Mouse (Mus musculus): ENCODE results near the gene Tom1l2. TPM values are rescaled to one million over a fixed set of nuclear protein-coding genes. Genes with fewer than 3 reads are reported as not detected.

The Tom1l2 gene
- polyA plus RNA-seq, 1 experiment from 2014 or later, result 21.2 TPM

DNA sequence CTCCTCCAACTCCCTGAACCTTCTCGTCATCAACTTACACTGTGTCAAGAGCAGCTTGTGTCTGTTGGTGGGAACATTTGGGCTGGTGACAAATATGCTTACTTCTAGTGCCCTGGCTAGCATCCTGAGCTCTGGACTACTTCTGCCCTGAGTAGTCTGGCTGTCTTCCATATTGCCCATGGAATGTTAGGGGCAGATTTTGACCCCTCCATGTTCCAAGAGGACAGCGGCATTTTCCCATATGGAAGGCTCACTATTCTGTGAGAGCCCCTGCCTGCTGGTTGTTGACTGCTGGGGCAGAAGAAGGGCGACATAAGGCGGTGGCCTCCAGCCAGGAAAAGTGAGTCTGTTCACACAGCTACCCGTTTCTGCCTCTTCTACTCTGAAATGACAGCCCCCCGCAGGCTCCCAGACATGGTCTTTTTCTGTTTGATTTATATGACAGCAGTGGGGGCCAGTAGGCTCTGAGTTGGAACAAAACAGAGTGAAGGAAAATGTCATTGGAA, 96.5 kb downstream of the Tom1l2 start:
- no peak for ATAC-seq (ENCODE audit: insufficient read depth, low FRiP score, low TSS enrichment)
- Histone ChIP-seq H3K27ac (ENCODE audit: low read depth, low read length) (no peak overlapping the region), H3K27me3 (ENCODE audit: control insufficient read depth, insufficient read depth, low read length) (no peaks in the 10 kb centered on the region), H3K36me3 (ENCODE audit: control insufficient read depth, insufficient read depth, low read length) (no peaks in the 10 kb centered on the region), H3K9me3 (ENCODE audit: control insufficient read depth, low read length) (no peaks in the 10 kb centered on the region), H3K4me1 (ENCODE audit: control insufficient read depth, insufficient read depth, low read length) (no peaks in the 10 kb centered on the region), H3K4me2 (ENCODE audit: low read depth) (no peak overlapping the region), H3K9ac (ENCODE audit: low read length) (no peak overlapping the region), H3K4me3 (ENCODE audit: low read depth, low read length) (no peak overlapping the region)
- WGBS, result 54% methylated on average over 6 of the region's 6 CpGs
- DNase-seq (ENCODE audit: low spot score), result no peak

DNA sequence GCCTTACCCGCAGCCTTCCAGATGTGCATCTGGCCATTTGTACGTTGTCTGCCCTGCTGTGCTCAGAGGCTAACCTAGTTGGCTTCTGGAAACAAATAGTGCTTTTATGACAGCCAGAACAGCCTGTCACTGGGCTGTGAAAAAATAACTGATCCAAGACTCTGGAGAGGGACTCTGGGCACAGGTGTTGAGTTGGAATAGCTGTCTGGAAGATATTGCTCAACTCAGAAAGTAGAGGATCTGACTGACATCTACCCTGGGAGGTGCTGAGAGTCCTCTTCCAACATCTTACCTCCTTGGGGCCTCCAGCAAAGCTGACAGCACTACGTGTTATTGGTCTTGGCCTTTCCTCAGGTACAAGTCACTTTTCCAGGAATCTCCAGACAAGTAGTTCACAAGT, 97.1 kb downstream of the Tom1l2 start:
- ATAC-seq (ENCODE audit: insufficient read depth, low FRiP score, low TSS enrichment) (no peak), DNase-seq (ENCODE audit: low spot score) (no peak)
- no peak overlapping the region for H3K4me3 ChIP-seq (ENCODE audit: low read depth, low read length)
- no peak overlapping the region for H3K27ac ChIP-seq (ENCODE audit: low read depth, low read length)
- no peak overlapping the region for H3K9ac ChIP-seq (ENCODE audit: low read length)
- H3K4me1 ChIP-seq (ENCODE audit: control insufficient read depth, insufficient read depth, low read length), result no peaks in the 10 kb centered on the region
- H3K4me2 ChIP-seq (ENCODE audit: low read depth), result no peak overlapping the region
- no peaks in the 10 kb centered on the region for H3K36me3 ChIP-seq (ENCODE audit: control insufficient read depth, insufficient read depth, low read length)
- no peaks in the 10 kb centered on the region for H3K27me3 ChIP-seq (ENCODE audit: control insufficient read depth, insufficient read depth, low read length)
- H3K9me3 ChIP-seq (ENCODE audit: control insufficient read depth, low read length), result no peaks in the 10 kb centered on the region
- WGBS, result 66% methylated on average over 3 of the region's 3 CpGs

GRCm38 (mm10) chr11:60255181-60255580, 97.5 kb downstream of the Tom1l2 start:
- Histone ChIP-seq H3K4me1 (ENCODE audit: control insufficient read depth, insufficient read depth, low read length) (no peaks in the 10 kb centered on the region), H3K27me3 (ENCODE audit: control insufficient read depth, insufficient read depth, low read length) (no peaks in the 10 kb centered on the region), H3K4me3 (ENCODE audit: low read depth, low read length) (no peak overlapping the region), H3K36me3 (ENCODE audit: control insufficient read depth, insufficient read depth, low read length) (no peaks in the 10 kb centered on the region), H3K27ac (ENCODE audit: low read depth, low read length) (no peak overlapping the region), H3K4me2 (ENCODE audit: low read depth) (no peak overlapping the region), H3K9ac (ENCODE audit: low read length) (no peak overlapping the region), H3K9me3 (ENCODE audit: control insufficient read depth, low read length) (no peaks in the 10 kb centered on the region)
- ATAC-seq (ENCODE audit: insufficient read depth, low FRiP score, low TSS enrichment), result no peak
- no peak for DNase-seq (ENCODE audit: low spot score)
- 71% methylated on average over 3 of the region's 3 CpGs for WGBS

DNA sequence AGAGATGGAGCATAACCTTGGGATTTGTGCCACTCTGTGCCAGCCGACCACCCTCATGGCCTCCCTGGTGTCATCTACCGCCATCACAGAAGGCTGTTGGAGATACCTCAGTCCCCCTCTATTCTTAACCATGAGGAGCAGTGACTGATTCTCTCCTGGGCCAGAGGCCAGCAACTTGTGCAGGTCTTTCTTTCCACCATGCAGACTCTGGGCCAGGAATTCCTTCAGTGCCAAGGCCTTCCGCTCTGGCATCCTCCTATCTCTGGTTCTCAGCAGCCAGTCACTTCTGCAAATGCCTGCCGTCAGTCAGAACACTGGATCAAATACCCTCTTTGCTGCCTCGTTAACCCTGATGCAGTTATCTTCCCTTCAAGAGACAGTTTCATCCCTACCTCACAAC, 98.4 kb downstream of the Tom1l2 start:
- no peaks in the 10 kb centered on the region for H3K27me3 ChIP-seq (ENCODE audit: control insufficient read depth, insufficient read depth, low read length)
- H3K9me3 ChIP-seq (ENCODE audit: control insufficient read depth, low read length), result no peaks in the 10 kb centered on the region
- H3K36me3 ChIP-seq (ENCODE audit: control insufficient read depth, insufficient read depth, low read length), result no peaks in the 10 kb centered on the region
- no peak for DNase-seq (ENCODE audit: low spot score)
- no peak overlapping the region for H3K9ac ChIP-seq (ENCODE audit: low read length)
- H3K4me2 ChIP-seq (ENCODE audit: low read depth), result no peak overlapping the region
- H3K4me1 ChIP-seq (ENCODE audit: control insufficient read depth, insufficient read depth, low read length), result no peaks in the 10 kb centered on the region
- no peak for ATAC-seq (ENCODE audit: insufficient read depth, low FRiP score, low TSS enrichment)
- no peak overlapping the region for H3K27ac ChIP-seq (ENCODE audit: low read depth, low read length)
- no peak overlapping the region for H3K4me3 ChIP-seq (ENCODE audit: low read depth, low read length)
- WGBS, result 91% methylated on average over 5 of the region's 5 CpGs

DNA sequence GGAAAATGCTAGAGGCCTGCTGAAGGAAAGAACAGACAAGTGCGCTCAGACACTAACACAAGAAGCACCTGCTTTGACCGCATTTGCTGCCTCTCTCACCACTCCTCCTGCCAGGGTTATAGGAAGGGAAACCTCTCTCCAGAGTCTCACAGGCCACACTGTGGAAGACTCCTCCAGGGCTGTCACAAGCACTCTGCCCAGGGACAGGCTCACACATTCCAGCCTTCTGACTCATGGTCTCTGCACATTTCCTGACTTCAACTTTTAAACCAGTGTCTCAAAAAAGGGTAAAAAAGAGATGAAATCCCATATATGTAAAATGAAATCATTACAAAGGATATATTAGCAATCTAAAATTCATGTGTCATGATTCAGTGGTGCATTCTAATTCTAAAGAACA, 99.2 kb downstream of the Tom1l2 start:
- H3K9me3 ChIP-seq (ENCODE audit: control insufficient read depth, low read length), result no peaks in the 10 kb centered on the region
- no peak overlapping the region for H3K4me3 ChIP-seq (ENCODE audit: low read depth, low read length)
- DNase-seq (ENCODE audit: low spot score) (no peak), ATAC-seq (ENCODE audit: insufficient read depth, low FRiP score, low TSS enrichment) (no peak)
- H3K27me3 ChIP-seq (ENCODE audit: control insufficient read depth, insufficient read depth, low read length), result no peaks in the 10 kb centered on the region
- H3K36me3 ChIP-seq (ENCODE audit: control insufficient read depth, insufficient read depth, low read length), result no peaks in the 10 kb centered on the region
- peaks cover 2% of the 10 kb centered on the region; the same call in 1 of the 2 replicates for H3K4me1 ChIP-seq (ENCODE audit: control insufficient read depth, insufficient read depth, low read length)
- no peak overlapping the region for H3K4me2 ChIP-seq (ENCODE audit: low read depth)
- no peak overlapping the region for H3K9ac ChIP-seq (ENCODE audit: low read length)
- H3K27ac ChIP-seq (ENCODE audit: low read depth, low read length), result no peak overlapping the region
- 92% methylated on average over 2 of the region's 2 CpGs for WGBS

- Histone ChIP-seq H3K36me3 (ENCODE audit: control insufficient read depth, insufficient read depth, low read length) (no peaks in the 10 kb centered on the region), H3K27me3 (ENCODE audit: control insufficient read depth, insufficient read depth, low read length) (no peaks in the 10 kb centered on the region), H3K4me1 (ENCODE audit: control insufficient read depth, insufficient read depth, low read length) (peaks cover 3% of the 10 kb centered on the region; the same call in 1 of the 2 replicates), H3K27ac (ENCODE audit: low read depth, low read length) (no peak overlapping the region), H3K9ac (ENCODE audit: low read length) (no peak overlapping the region), H3K4me3 (ENCODE audit: low read depth, low read length) (no peak overlapping the region), H3K4me2 (ENCODE audit: low read depth) (no peak overlapping the region), H3K9me3 (ENCODE audit: control insufficient read depth, low read length) (no peaks in the 10 kb centered on the region)
- ATAC-seq (ENCODE audit: insufficient read depth, low FRiP score, low TSS enrichment) (no peak), DNase-seq (ENCODE audit: low spot score) (peak; percentile 55)
- 54% methylated on average over 6 of the region's 6 CpGs for WGBS
Observed at GRCm38 (mm10) chr11:60250971-60251643, 101.6 kb downstream of the Tom1l2 start.

DNA sequence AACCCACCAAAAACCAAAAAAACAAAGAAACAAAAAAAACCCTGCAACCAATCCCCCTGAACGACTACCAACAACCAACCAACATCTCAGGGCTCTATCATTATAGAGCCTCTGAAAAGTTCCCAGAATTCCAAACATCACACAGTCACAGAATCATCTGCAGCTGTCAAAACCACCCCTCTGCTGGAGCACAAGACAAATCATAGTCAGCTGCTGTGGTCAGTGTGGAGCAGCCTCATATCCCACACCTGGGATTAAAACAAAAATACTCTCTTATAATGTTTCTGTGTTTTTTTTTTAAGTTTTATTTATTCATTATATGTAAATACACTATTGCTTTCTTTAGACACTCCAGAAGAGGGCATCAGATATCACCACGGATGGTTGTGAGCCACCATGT, 102.8 kb downstream of the Tom1l2 start:
- WGBS, result 83% methylated on average over 2 of the region's 2 CpGs
- no peak for ATAC-seq (ENCODE audit: insufficient read depth, low FRiP score, low TSS enrichment)

GRCm38 (mm10) chr11:60248596-60249404, 103.9 kb downstream of the Tom1l2 start:
- H3K9me3 ChIP-seq (ENCODE audit: control insufficient read depth, low read length), result no peaks in the 10 kb centered on the region
- H3K9ac ChIP-seq (ENCODE audit: low read length), result no peak overlapping the region
- no peak overlapping the region for H3K27ac ChIP-seq (ENCODE audit: low read depth, low read length)
- H3K4me2 ChIP-seq (ENCODE audit: low read depth), result no peak overlapping the region
- H3K4me1 ChIP-seq (ENCODE audit: control insufficient read depth, insufficient read depth, low read length), result peaks cover 3% of the 10 kb centered on the region; the same call in 1 of the 2 replicates
- no peak overlapping the region for H3K4me3 ChIP-seq (ENCODE audit: low read depth, low read length)
- H3K36me3 ChIP-seq (ENCODE audit: control insufficient read depth, insufficient read depth, low read length), result no peaks in the 10 kb centered on the region
- no peaks in the 10 kb centered on the region for H3K27me3 ChIP-seq (ENCODE audit: control insufficient read depth, insufficient read depth, low read length)
- 38% methylated on average over 13 of the region's 13 CpGs for WGBS
- DNase-seq (ENCODE audit: low spot score), result peak; percentile 16
- no peak for ATAC-seq (ENCODE audit: insufficient read depth, low FRiP score, low TSS enrichment)

More for the DNA sequence above, 102.8 kb downstream of the Tom1l2 start:
- no peak for DNase-seq (ENCODE audit: low spot score)
- Histone ChIP-seq H3K27me3 (ENCODE audit: control insufficient read depth, insufficient read depth, low read length) (no peaks in the 10 kb centered on the region), H3K36me3 (ENCODE audit: control insufficient read depth, insufficient read depth, low read length) (no peaks in the 10 kb centered on the region), H3K4me2 (ENCODE audit: low read depth) (no peak overlapping the region), H3K9ac (ENCODE audit: low read length) (no peak overlapping the region), H3K4me3 (ENCODE audit: low read depth, low read length) (no peak overlapping the region), H3K4me1 (ENCODE audit: control insufficient read depth, insufficient read depth, low read length) (peaks cover 3% of the 10 kb centered on the region; the same call in 1 of the 2 replicates), H3K9me3 (ENCODE audit: control insufficient read depth, low read length) (no peaks in the 10 kb centered on the region), H3K27ac (ENCODE audit: low read depth, low read length) (no peak overlapping the region)
